Mouse (Mus musculus): Measurements from ENCODE around the gene Iscu.

DNA sequence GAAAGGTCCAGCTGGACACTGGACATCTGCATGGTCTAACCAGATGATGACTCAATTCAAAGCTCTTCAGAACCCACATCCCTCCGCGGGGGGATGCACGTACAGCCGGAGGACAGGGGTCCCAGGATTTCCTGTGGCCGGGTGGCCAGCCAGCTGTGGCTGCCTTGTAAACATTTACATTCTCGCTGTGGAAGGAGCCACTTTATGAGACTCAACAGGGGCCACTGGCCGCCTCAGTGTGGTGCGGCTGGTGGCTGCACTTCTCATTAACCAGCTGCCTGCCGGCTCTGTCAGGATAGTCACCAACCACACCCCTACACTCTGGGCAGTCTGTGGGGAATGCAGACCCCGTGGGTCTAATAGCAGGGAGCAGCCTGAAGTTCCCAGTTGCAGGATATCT is 33.9 kb downstream of the Iscu start:
- TF ChIP-seq GATA1 (IDR thresholded peaks at IDR 0.05; ENCODE audit: borderline replicate concordance, low read length) (no peak), FLI1 (IDR thresholded peaks at IDR 0.05; ENCODE audit: low read length) (no peak)

All from megakaryocyte, embryonic 14.5 days (primary cell).